Mouse (Mus musculus) kidney, postnatal 36 days (tissue): ENCODE measurements around the gene 5330417C22Rik.
"Not testable (repeated sequence)": the region's sequence is repeated elsewhere in the genome, so short reads cannot be mapped to it uniquely, and the experiment has no call there.

ENCODE experiments used
- DNase-seq, 2 experiments: peaks; one replicate each; pipeline ENCODE4 v3.0.0; 2021 to 2022; ENCODE audit warnings: mixed read lengths in 2 of 2

5330417C22Rik gene

GRCm38 (mm10) chr3:108528489-108528888 is 7.8 kb downstream of the 5330417C22Rik start:
- no peak for DNase-seq

GRCm38 (mm10) chr3:108523415-108523814 is 12.9 kb downstream of the 5330417C22Rik start:
- DNase-seq, result no peak

- no peak for DNase-seq
These were observed 18.1 kb downstream of the 5330417C22Rik start for GRCm38 (mm10) chr3:108518276-108518675.

- DNase-seq, result no peak
These were observed 22.9 kb downstream of the 5330417C22Rik start for GRCm38 (mm10) chr3:108513465-108513864.

GRCm38 (mm10) chr3:108510716-108511483 is 25.4 kb downstream of the 5330417C22Rik start:
- no peak for DNase-seq

GRCm38 (mm10) chr3:108510156-108510555 is 26.2 kb downstream of the 5330417C22Rik start:
- DNase-seq, result no peak

- DNase-seq, result no peak
These were observed 27.4 kb downstream of the 5330417C22Rik start for GRCm38 (mm10) chr3:108508745-108509474.

GRCm38 (mm10) chr3:108503908-108504307 is 32.4 kb downstream of the 5330417C22Rik start:
- peak in 1 of 2 experiments; percentile 21 for DNase-seq

- not testable (repeated sequence) for DNase-seq
These were observed 34.9 kb downstream of the 5330417C22Rik start for GRCm38 (mm10) chr3:108501411-108501810.

- peak; percentile 32 to 47 for DNase-seq
These were observed 36.5 kb downstream of the 5330417C22Rik start for GRCm38 (mm10) chr3:108499826-108500225.

- DNase-seq, result no peak
These were observed 38.7 kb downstream of the 5330417C22Rik start for GRCm38 (mm10) chr3:108497602-108498001.

- no peak for DNase-seq
These were observed 40.9 kb downstream of the 5330417C22Rik start for GRCm38 (mm10) chr3:108495486-108495885.

- DNase-seq, result peak; percentile 15 to 37
These were observed 41.4 kb downstream of the 5330417C22Rik start for GRCm38 (mm10) chr3:108494861-108495474.

GRCm38 (mm10) chr3:108489968-108490367 is 46.4 kb downstream of the 5330417C22Rik start:
- DNase-seq, result no peak

- DNase-seq, result no peak
These were observed 51.6 kb downstream of the 5330417C22Rik start for GRCm38 (mm10) chr3:108484749-108485148.

GRCm38 (mm10) chr3:108478800-108479199 is 57.5 kb downstream of the 5330417C22Rik start:
- no peak for DNase-seq

GRCm38 (mm10) chr3:108476761-108477619 is 59.3 kb downstream of the 5330417C22Rik start:
- DNase-seq, result peak; percentile 86 to 91

- peak; percentile 37 to 48 for DNase-seq
These were observed 60.8 kb downstream of the 5330417C22Rik start for GRCm38 (mm10) chr3:108475496-108475895.

GRCm38 (mm10) chr3:108474969-108475368 is 61.4 kb downstream of the 5330417C22Rik start:
- no peak for DNase-seq

- peak in 1 of 2 experiments; percentile 28 for DNase-seq
These were observed 68.6 kb downstream of the 5330417C22Rik start for GRCm38 (mm10) chr3:108467760-108468159.

GRCm38 (mm10) chr3:108466425-108466824 is 69.9 kb downstream of the 5330417C22Rik start:
- peak; percentile 57 to 91 for DNase-seq

- peak; percentile 79 to 84 for DNase-seq
These were observed 77.5 kb downstream of the 5330417C22Rik start for GRCm38 (mm10) chr3:108458866-108459265.
